Mouse (Mus musculus) erythroblast, embryonic 14.5 days (primary cell): ENCODE measurements at regions not wholly inside any gene's neighbourhood (a gene's known extent, or its start where the extent isn't known, plus 50 kb on each side); places are given as distances from the start of the nearest gene placed in this dataset.
"Not testable (repeated sequence)": the region's sequence is repeated elsewhere in the genome, so short reads cannot be mapped to it uniquely, and the experiment has no call there.

Source experiments
- GATA1 ChIP-seq: IDR thresholded peaks from 2 replicates; pipeline ENCODE4 v1.6.1; 2012; ENCODE audit warnings: low read length, inconsistent platforms, mixed read lengths
- TAL1 ChIP-seq: IDR thresholded peaks from 3 replicates; pipeline ENCODE4 v1.6.1; 2012; ENCODE audit warnings: low read length, inconsistent platforms, mixed read lengths

GRCm38 (mm10) chr14:52700851-52701250 lies 205.3 kb upstream of the Olfr1507 start:
- TF ChIP-seq GATA1, TAL1: not testable (repeated sequence)
